Mouse (Mus musculus): ENCODE results near the gene Gdf7. TPM values are rescaled to one million over a fixed set of nuclear protein-coding genes. Genes with fewer than 3 reads are reported as not detected.
A peak's percentile ranks its signal among the peaks of the same experiment; 100 is the strongest.

Gene Gdf7
- polyA plus RNA-seq, 1 experiment from 2014 or later = not detected

DNA sequence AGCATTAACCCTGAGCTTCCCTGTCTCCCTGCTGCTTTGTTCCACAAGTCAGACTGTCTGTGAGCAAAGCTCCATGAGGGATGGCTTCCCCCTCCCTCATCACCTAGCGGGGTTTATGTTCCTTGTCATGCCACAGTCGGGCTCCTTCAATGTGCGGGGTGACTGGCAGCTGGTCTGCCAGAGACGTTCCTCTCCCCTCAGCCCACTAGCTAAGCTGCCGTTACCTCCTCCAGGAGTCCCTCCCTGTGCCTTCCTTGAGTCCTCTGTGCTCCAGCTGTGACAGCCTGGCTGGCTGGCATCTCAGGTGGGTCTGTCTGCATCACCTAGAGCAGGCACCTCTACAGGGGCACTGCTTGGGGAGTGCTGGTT is 30.4 kb upstream of the Gdf7 start:
- Histone ChIP-seq H3K36me3 (ENCODE audit: control insufficient read depth, insufficient read depth, low read length) (peaks cover 26% of the 10 kb centered on the region), H3K27ac (ENCODE audit: low read depth) (no peak overlapping the region), H3K27me3 (replicated peaks; ENCODE audit: control insufficient read depth, insufficient read depth, low read length) (no peaks in the 10 kb centered on the region), H3K4me1 (replicated peaks; ENCODE audit: control insufficient read depth, insufficient read depth, low read length) (peaks cover 10% of the 10 kb centered on the region; the same call in 1 of the 2 replicates), H3K9me3 (ENCODE audit: control insufficient read depth, low read length) (no peaks in the 10 kb centered on the region), H3K4me3 (ENCODE audit: low read depth, low read length) (no peak overlapping the region), H3K4me2 (ENCODE audit: low read length) (no peak overlapping the region), H3K9ac (ENCODE audit: low read length) (no peak overlapping the region)
- DNase-seq (ENCODE audit: low spot score) = no peak
- WGBS = 64% methylated on average over 5 of the region's 5 CpGs
- no peak for ATAC-seq (replicated peaks; ENCODE audit: low FRiP score, low TSS enrichment, low read depth)

DNA sequence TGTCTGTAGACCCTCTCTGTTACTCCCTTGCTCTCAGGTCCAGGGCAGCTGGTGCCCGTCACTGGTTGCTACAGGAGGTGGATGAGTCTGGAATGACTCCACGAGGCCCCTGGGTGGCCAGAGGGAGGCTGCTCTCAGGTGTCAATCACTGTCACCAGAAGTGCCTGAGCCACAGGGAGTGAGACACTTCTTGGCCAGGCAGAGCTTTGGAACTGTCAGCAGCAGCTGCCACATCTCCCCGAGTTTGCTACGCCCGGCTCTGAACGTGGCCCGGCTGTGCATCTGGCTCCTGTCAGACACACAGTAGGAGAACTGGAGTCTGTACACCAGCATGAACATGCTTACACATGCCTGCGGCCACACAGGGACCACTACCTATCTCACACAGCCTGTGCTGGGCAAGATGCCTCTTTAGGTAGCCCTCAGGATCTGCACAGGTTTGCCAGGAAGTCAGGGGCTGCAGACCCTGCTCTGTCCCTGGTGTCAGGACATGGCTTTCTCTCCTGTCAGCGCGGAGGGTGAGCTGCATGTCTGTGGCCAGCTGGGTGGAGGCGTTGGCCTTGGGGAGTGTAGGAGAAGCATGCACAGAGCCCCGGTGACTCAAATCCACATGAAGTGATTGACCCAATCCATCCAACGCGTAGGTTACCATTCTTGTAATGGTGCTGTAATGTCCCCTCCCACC is 29.9 kb upstream of the Gdf7 start:
- DNase-seq (ENCODE audit: low spot score) (peak; percentile 67), ATAC-seq (replicated peaks; ENCODE audit: low FRiP score, low TSS enrichment, low read depth) (no peak; the same call in 1 of the 2 replicates)
- Histone ChIP-seq H3K4me2 (ENCODE audit: low read length) (no peak overlapping the region), H3K4me3 (ENCODE audit: low read depth, low read length) (no peak overlapping the region), H3K9ac (ENCODE audit: low read length) (no peak overlapping the region), H3K27ac (ENCODE audit: low read depth) (no peak overlapping the region; the same call in 1 of the 2 replicates), H3K9me3 (ENCODE audit: control insufficient read depth, low read length) (no peaks in the 10 kb centered on the region), H3K36me3 (ENCODE audit: control insufficient read depth, insufficient read depth, low read length) (peaks cover 21% of the 10 kb centered on the region), H3K27me3 (replicated peaks; ENCODE audit: control insufficient read depth, insufficient read depth, low read length) (no peaks in the 10 kb centered on the region), H3K4me1 (replicated peaks; ENCODE audit: control insufficient read depth, insufficient read depth, low read length) (peaks cover 13% of the 10 kb centered on the region; the same call in 1 of the 2 replicates)
- WGBS = 38% methylated on average over 14 of the region's 14 CpGs

DNA sequence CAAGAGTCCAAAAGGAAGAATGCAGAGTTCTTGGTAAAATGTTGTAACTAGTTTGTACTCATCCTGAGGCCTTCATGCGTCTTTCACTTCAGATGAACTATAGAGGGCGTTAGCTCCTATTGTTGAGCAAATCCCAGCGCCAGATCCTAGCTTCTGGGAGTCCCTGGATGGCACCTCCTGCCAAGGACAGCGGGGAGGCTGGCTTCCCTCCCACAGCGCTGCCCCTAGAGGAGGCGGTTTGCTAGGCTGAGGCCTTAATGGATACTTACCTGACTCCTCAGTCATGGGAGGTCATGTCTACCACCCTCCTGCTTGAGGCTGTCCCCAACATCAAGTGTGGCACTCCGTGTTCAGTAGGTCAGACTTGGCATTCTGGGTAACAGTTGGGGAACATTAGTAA is 27.5 kb upstream of the Gdf7 start:
- DNase-seq (ENCODE audit: low spot score) (no peak), ATAC-seq (replicated peaks; ENCODE audit: low FRiP score, low TSS enrichment, low read depth) (no peak)
- Histone ChIP-seq H3K36me3 (ENCODE audit: control insufficient read depth, insufficient read depth, low read length) (peaks cover 19% of the 10 kb centered on the region), H3K9ac (ENCODE audit: low read length) (no peak overlapping the region), H3K9me3 (ENCODE audit: control insufficient read depth, low read length) (no peaks in the 10 kb centered on the region), H3K4me1 (replicated peaks; ENCODE audit: control insufficient read depth, insufficient read depth, low read length) (peaks cover 13% of the 10 kb centered on the region; the same call in 1 of the 2 replicates), H3K27me3 (replicated peaks; ENCODE audit: control insufficient read depth, insufficient read depth, low read length) (no peaks in the 10 kb centered on the region), H3K4me3 (ENCODE audit: low read depth, low read length) (no peak overlapping the region), H3K4me2 (ENCODE audit: low read length) (no peak overlapping the region), H3K27ac (ENCODE audit: low read depth) (no peak overlapping the region)
- 95% methylated on average over 7 of the region's 7 CpGs for WGBS

DNA sequence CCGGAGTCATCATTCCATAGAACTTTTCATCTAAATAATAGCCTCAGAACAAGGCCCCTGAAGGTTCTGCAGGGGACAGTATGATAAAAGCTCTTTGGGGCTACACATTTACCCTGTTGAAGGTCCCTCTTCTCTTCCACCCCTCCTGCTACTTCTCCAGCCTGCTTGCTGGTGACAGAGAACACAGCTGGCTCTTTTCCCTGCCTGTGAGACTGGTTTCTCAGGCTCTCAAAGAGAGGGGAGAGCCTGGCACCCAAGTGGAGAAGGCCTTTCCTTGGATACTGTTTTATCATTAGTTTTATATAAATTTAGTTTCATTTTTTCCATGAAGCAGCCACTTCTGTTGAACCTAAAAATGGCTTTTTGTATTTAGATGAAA is 25.9 kb upstream of the Gdf7 start:
- no peak for DNase-seq (ENCODE audit: low spot score)
- peaks cover 21% of the 10 kb centered on the region; the same call in 1 of the 2 replicates for H3K36me3 ChIP-seq (ENCODE audit: control insufficient read depth, insufficient read depth, low read length)
- no peaks in the 10 kb centered on the region for H3K9me3 ChIP-seq (ENCODE audit: control insufficient read depth, low read length)
- WGBS = 78% methylated on average over 1 of the region's 1 CpGs
- H3K4me1 ChIP-seq (replicated peaks; ENCODE audit: control insufficient read depth, insufficient read depth, low read length) = peaks cover 13% of the 10 kb centered on the region; the same call in 1 of the 2 replicates
- no peak for ATAC-seq (replicated peaks; ENCODE audit: low FRiP score, low TSS enrichment, low read depth)
- no peaks in the 10 kb centered on the region for H3K27me3 ChIP-seq (replicated peaks; ENCODE audit: control insufficient read depth, insufficient read depth, low read length)
- H3K4me3 ChIP-seq (ENCODE audit: low read depth, low read length) = no peak overlapping the region
- H3K27ac ChIP-seq (ENCODE audit: low read depth) = no peak overlapping the region
- H3K4me2 ChIP-seq (ENCODE audit: low read length) = no peak overlapping the region
- H3K9ac ChIP-seq (ENCODE audit: low read length) = 0 out of 2 replicates have a peak overlapping the region, but pooled peaks have one; percentile 29

DNA sequence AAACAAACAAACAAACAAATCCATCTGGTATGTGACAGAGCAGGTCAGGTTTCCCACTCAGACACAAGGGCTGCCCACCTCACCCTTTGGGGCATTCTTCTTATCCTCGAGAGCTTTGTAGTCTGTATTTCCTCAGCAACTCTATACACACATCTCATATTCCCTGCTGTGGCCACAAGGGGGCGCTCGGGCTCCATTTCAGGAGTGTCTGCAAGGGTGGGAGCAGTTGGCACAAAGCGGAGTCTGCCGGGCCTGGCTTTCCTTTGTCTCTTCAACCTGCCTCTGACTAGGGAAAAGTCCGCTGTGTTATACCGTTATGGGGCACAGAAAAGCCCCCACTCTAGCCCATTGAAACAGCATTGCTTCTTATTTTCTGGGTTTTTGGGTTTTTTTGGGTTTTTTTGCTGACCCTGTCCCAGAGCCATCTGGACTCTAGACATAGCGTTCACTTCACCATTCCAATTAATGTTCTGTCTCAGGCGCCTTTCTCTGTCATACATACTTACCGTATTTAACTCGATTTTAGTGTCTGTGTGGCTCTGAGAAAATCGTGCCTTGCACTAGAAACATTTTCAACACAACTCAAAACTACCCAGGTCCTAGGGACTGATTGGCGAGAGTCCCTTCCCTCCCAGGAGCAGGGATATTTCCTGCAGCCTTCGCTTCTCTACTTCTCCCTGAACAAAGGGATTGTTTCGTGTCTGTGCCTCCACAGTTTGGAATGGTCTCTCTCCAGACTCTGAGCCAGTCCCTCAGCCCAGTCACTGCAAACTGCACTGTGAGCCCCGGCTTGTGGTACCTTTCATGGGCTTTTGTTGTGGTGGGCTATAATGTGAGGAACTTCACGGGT is 25.3 kb upstream of the Gdf7 start:
- H3K4me2 ChIP-seq (ENCODE audit: low read length) = 0 out of 2 replicates have a peak overlapping the region, but pooled peaks have one; percentile 3

DNA sequence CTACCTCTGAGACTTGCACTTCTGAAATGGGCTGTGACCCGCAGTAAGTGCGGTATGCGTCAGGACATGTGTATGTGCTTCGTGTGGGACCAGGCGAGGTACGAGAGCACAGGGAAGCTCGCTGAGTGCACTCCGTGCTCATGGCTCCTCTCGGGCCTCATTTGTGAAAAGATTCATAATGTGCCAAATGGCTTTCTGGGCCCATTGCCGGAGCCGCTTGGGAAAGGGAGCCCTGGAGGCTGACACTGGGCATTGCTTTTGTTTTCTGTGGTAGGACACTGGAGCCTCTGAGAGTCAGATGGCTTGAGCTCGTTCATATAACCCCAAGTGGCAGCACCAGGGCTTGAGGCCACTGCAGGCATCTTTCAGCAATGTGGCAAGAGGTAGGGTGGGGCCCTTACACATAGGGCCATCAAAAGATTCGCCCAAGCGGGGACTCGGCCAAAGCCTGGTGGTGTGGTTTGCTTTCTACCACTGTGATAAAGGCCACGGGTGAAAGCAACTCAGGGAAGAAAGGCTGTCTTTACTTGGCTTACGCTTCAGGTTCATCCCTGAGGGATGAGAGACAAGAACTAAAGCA is 24.3 kb upstream of the Gdf7 start:
- Histone ChIP-seq H3K36me3 (ENCODE audit: control insufficient read depth, insufficient read depth, low read length) (peaks cover 29% of the 10 kb centered on the region), H3K4me3 (ENCODE audit: low read depth, low read length) (no peak overlapping the region), H3K4me1 (replicated peaks; ENCODE audit: control insufficient read depth, insufficient read depth, low read length) (peaks cover 4% of the 10 kb centered on the region; the same call in 1 of the 2 replicates), H3K27ac (ENCODE audit: low read depth) (no peak overlapping the region), H3K9me3 (ENCODE audit: control insufficient read depth, low read length) (no peaks in the 10 kb centered on the region), H3K9ac (ENCODE audit: low read length) (no peak overlapping the region), H3K4me2 (ENCODE audit: low read length) (no peak overlapping the region), H3K27me3 (replicated peaks; ENCODE audit: control insufficient read depth, insufficient read depth, low read length) (no peaks in the 10 kb centered on the region)
- WGBS = 92% methylated on average over 17 of the region's 17 CpGs
- ATAC-seq (replicated peaks; ENCODE audit: low FRiP score, low TSS enrichment, low read depth) (no peak), DNase-seq (ENCODE audit: low spot score) (no peak)

More for the DNA sequence above, 25.3 kb upstream of the Gdf7 start:
- H3K9ac ChIP-seq (ENCODE audit: low read length) = 0 out of 2 replicates have a peak overlapping the region, but pooled peaks have one; percentile 29
- no peaks in the 10 kb centered on the region for H3K27me3 ChIP-seq (replicated peaks; ENCODE audit: control insufficient read depth, insufficient read depth, low read length)
- no peaks in the 10 kb centered on the region for H3K9me3 ChIP-seq (ENCODE audit: control insufficient read depth, low read length)
- no peak overlapping the region for H3K4me3 ChIP-seq (ENCODE audit: low read depth, low read length)
- ATAC-seq (replicated peaks; ENCODE audit: low FRiP score, low TSS enrichment, low read depth) = peak; percentile 81
- H3K4me1 ChIP-seq (replicated peaks; ENCODE audit: control insufficient read depth, insufficient read depth, low read length) = peaks cover 9% of the 10 kb centered on the region; the same call in 1 of the 2 replicates
- DNase-seq (ENCODE audit: low spot score) = peak; percentile 98
- 35% methylated on average over 17 of the region's 17 CpGs for WGBS
- peaks cover 21% of the 10 kb centered on the region for H3K36me3 ChIP-seq (ENCODE audit: control insufficient read depth, insufficient read depth, low read length)
- H3K27ac ChIP-seq (ENCODE audit: low read depth) = peak overlapping the region; percentile 30; the same call in 1 of the 2 replicates

DNA sequence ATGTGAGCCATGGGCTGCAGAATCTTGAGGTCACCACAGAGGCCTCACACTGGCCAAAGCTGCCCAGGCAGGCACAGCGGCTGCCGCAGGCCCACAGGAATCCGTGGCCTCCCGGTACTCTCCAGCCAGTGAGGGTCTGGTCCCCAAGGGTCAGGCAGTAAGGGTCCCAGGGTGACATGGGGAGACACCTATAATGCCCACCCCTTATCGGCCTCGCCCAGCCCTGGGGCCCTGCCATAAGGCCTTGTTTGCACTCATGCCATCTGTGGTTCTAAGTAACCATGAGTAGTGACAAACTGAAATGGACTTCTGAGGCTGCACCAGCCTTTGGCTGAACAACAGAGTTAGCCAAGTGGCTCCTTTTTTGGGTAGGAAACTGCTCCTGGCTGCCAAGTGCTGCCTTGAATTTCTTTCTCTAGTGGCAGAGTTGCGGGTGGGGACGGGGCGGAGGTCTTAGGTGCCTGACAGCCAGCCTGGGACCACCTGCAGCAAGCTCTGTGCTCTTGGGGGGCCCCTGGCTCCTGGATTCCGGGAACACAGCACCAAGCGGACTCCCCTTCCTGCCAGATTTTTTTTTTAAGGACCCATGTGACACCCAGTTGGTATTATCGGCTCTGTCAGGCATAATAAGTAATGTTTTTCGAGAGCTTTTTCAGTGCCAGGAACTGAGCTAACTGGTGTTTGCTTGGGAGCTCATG is 23.6 kb upstream of the Gdf7 start:
- ATAC-seq (replicated peaks; ENCODE audit: low FRiP score, low TSS enrichment, low read depth) (no peak), DNase-seq (ENCODE audit: low spot score) (no peak)
- Histone ChIP-seq H3K4me1 (replicated peaks; ENCODE audit: control insufficient read depth, insufficient read depth, low read length) (peaks cover 4% of the 10 kb centered on the region; the same call in 1 of the 2 replicates), H3K9me3 (ENCODE audit: control insufficient read depth, low read length) (no peaks in the 10 kb centered on the region), H3K9ac (ENCODE audit: low read length) (no peak overlapping the region), H3K27me3 (replicated peaks; ENCODE audit: control insufficient read depth, insufficient read depth, low read length) (no peaks in the 10 kb centered on the region), H3K36me3 (ENCODE audit: control insufficient read depth, insufficient read depth, low read length) (peaks cover 34% of the 10 kb centered on the region), H3K4me3 (ENCODE audit: low read depth, low read length) (no peak overlapping the region), H3K27ac (ENCODE audit: low read depth) (no peak overlapping the region), H3K4me2 (ENCODE audit: low read length) (no peak overlapping the region)
- WGBS = 93% methylated on average over 13 of the region's 13 CpGs

DNA sequence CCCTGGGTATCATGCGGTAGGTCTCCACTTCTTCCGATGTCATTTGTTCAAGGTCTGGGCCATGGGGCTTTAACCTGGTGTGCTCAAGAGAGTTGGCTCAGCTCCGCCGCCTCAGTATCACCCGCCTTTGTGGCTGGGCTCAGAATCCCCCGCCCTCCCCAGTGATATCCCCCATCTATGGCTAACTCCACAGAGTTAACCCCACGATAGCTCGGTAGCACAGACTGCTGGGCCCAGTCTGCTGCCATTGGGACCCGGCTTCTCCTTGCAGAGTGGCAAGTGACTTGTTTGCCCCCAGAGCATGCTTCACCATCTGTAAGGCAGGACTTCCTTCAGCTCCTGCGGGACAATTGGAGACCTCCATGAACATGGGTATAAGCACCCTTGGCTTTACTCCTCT is 22.3 kb upstream of the Gdf7 start:
- Histone ChIP-seq H3K27ac (ENCODE audit: low read depth) (no peak overlapping the region), H3K4me2 (ENCODE audit: low read length) (no peak overlapping the region), H3K27me3 (replicated peaks; ENCODE audit: control insufficient read depth, insufficient read depth, low read length) (no peaks in the 10 kb centered on the region), H3K9me3 (ENCODE audit: control insufficient read depth, low read length) (no peaks in the 10 kb centered on the region), H3K9ac (ENCODE audit: low read length) (no peak overlapping the region), H3K4me3 (ENCODE audit: low read depth, low read length) (no peak overlapping the region), H3K36me3 (ENCODE audit: control insufficient read depth, insufficient read depth, low read length) (peaks cover 38% of the 10 kb centered on the region), H3K4me1 (replicated peaks; ENCODE audit: control insufficient read depth, insufficient read depth, low read length) (peaks cover 4% of the 10 kb centered on the region; the same call in 1 of the 2 replicates)
- WGBS = 84% methylated on average over 10 of the region's 10 CpGs
- DNase-seq (ENCODE audit: low spot score) (no peak), ATAC-seq (replicated peaks; ENCODE audit: low FRiP score, low TSS enrichment, low read depth) (no peak)
